Mouse (Mus musculus): ENCODE results near the gene Lss.

The Lss gene

GRCm38 (mm10) chr10:76569996-76570685 lies 38.8 kb downstream of the Lss start:
- no peak for DNase-seq (ENCODE audit: low spot score)

- DNase-seq (ENCODE audit: low spot score) = no peak
Measured at GRCm38 (mm10) chr10:76571070-76571469, 39.7 kb downstream of the Lss start.

DNA sequence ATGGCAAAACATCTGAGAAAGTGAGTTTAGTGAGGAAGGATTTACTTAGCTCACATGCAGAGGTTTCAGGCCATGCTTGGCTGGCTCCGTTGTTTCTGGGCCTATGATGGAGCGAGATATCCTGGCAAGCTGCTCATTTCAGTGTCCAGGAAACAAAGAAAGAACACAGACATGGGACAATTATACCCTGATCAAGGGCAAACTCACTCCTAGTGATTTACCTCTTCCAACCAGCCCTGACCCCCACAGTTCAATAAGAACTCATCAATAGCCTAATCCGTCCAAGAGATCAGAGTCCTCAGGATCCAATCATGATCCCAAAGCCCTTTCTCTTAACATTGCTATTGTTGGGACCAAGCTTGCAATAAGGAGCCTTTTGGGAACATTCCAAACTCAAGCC lies 40.8 kb downstream of the Lss start:
- no peak for DNase-seq (ENCODE audit: low spot score)

- DNase-seq (ENCODE audit: low spot score) = no peak
Measured at GRCm38 (mm10) chr10:76575374-76575773, 44.0 kb downstream of the Lss start, which contains the start of gene Ftcd. TSS of gene Ftcd (plus strand) at chr10:76575648.

DNA sequence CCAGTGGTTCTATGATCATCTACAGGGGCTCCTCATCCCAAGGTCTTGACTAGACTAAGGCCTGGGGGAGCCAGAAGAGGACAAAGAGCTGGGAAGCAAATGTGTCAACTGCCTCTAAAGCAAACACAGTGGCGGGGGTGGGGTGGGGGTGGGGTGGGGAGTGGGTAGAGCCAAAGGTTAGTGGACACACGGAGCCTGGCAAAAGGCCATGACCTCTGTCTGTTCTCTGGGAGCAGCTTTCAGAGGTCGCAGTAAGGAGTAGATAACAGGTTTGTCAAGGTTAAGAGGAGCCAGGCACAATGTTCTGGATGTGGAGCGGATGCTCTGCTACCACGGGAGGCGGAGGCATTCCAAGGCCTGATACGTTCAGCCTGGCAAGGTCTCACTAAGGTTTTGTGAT lies 45.5 kb downstream of the Lss start:
- DNase-seq (ENCODE audit: low spot score) = no peak

DNA sequence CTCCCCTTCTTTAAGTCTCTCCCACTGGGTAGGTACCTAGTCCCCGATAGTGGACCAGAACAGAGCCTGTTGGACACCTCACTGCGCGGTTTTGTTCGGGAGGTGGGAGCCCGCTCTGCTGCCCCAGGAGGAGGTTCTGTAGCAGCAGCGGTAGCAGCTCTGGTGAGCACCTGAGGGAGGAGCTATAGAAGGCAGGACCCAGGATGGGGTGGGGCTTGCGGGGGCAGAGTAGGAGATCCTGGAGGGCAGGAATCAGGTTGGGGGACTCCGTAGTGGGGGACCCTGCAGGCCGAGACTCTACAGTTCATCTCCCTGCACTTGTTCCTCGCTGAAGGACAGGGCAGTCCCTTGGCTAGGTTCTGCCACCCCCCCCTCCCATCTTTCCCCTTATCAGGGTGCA lies 52.8 kb downstream of the Lss start:
- no peak for DNase-seq (ENCODE audit: low spot score)

DNA sequence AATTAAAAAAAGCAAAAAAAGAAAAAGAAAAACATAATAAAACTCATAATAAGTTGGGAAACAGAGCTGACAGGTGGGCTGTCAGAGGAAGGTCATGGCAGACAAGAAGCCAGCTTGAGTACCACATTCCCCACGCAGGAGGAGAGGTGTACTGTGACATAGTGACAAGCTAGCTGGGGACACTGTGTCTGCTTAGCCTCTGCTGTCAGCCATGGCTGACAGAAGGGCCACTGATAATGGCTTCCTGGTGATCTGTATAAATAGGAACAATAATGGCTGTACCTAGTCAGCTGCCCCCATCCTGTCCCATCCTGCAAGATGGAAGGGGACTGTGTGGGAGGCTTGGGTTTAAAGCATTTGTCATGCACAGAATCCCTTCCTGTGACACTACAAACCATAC lies 54.8 kb downstream of the Lss start:
- no peak for DNase-seq (ENCODE audit: low spot score)

DNA sequence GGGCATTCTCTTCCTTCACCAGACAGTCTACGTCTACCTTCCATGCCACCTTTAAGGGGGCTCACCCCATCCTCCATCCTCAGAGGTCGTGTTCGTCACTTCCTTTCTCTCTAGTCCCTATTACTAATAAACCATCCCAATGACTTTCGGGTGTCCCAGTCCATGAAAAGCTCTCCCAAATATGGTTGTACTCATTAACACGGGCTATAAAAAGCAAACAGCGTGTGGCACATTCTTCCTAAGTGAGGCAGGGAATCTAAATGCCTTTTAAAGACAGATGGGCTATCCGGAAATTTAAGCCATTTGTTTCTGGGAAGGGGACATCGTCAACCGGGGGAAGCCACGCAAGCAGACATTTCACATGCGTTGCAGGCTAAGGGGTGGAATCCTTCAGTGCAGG lies 58.8 kb downstream of the Lss start:
- no peak for DNase-seq (ENCODE audit: low spot score)

- DNase-seq (ENCODE audit: low spot score) = no peak
Measured at GRCm38 (mm10) chr10:76596338-76596737, 65.0 kb downstream of the Lss start.

DNA sequence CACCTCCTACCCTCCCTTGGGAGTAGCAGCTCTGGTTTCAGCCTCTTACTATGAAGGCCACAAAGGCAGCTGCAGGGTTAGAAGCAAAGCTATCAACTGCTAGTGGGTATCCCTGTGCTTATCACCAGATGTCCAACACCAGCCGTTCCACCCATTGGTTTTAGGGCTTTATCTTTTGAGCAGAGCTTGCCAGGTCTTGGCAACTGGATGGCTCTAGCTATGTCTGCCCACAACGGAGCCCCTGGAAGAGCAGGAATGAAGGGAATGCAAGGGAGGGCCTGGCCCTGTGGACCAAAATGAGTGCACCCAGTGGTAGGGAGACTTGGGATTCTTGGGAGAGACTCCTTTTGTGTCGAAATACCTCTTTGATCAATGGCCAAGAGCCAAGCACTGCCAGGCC lies 71.3 kb downstream of the Lss start:
- DNase-seq (ENCODE audit: low spot score) = no peak
